Mouse (Mus musculus) kidney, postnatal 4 days (tissue): ENCODE data around the gene Olfr1309.
"Not testable (repeated sequence)": the region's sequence is repeated elsewhere in the genome, so short reads cannot be mapped to it uniquely, and the experiment has no call there.

ENCODE experiments used
- DNase-seq, 2 experiments: peaks; one replicate each; pipeline ENCODE4 v3.0.0; 2021; ENCODE audit warnings: mixed read lengths in 2 of 2

Gene Olfr1309

DNA sequence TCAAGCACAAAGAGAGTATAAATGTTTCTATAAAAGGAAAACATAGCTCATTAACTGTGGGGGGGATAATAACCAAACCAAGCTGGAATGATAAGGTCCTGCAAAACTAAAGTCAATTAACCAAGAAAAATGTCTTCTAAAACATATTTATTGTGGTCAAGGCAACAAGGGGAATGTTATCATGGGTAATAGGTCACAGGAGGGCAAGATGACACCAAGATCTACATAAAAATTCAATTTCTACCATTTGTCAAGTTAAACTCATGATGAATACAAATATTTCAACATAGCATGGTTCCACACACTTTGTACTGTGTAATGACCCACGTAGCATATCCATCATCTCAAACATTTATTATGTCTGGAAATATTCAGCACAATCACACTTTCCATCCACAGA, at the start of gene Olfr1309:
Gene Olfr1309 (minus strand): TSS at position 101 of the 400 bp plus-strand sequence.
- no peak for DNase-seq

DNA sequence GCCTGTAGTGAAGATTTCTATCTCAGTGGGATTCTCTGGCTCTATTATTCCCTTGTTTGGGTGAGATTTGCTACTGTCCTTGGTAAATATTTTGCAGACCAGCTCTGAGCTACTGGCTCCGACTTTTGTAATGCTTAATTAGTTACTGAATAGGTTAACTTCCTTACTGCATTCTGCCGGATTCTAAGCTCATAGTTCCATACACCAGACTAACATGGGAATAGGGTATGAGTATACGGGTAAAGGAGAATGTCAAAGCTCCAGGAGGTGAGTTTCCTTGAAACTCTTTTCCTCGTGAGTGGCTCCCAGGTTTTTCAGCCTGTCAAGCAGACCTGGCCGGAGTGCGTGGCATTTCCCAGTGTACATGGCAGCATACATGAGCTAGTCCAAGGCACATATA, 36.9 kb upstream of the Olfr1309 start:
- not testable (repeated sequence) for DNase-seq

DNA sequence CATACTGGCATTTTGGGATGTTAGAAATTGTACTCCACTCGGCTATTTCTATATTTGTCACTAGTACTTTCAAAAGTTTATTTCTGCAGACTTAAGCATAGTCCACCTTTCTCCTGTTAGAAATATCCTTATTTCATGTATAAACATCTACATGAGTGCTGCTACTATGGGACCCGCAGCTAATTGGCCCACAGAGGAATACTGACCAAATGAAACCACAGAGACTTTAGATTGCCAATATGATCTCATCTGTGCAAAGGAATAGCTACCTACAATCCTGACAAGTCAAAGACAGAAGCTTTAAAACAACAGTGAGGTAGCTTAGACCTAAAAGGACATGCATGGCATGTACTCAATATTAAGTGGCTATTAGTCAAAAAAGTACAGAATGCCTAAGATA, 34.2 kb upstream of the Olfr1309 start, which contains the start of gene Olfr1311:
Gene Olfr1311 (minus strand): TSS at position 101 of the 400 bp plus-strand sequence.
- DNase-seq = no peak

DNA sequence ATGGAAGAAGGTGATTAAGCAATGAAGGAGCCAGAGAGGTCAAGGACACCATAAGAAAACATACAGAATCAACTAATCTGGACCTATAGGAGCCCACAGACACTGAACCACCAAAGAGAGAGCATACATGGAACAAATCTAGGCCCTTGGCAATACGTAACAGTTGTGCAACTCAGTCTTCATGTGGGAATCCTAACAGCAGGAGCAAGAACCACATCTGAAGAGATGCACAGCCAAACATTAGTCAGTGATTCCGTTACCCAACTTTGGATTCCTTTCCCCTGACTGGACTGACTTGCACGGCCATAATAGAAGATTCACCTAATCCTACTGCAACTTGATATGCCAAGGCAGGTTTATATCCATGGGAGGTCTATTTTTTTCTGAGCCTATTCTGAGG, 24.8 kb upstream of the Olfr1309 start:
- DNase-seq = no peak

DNA sequence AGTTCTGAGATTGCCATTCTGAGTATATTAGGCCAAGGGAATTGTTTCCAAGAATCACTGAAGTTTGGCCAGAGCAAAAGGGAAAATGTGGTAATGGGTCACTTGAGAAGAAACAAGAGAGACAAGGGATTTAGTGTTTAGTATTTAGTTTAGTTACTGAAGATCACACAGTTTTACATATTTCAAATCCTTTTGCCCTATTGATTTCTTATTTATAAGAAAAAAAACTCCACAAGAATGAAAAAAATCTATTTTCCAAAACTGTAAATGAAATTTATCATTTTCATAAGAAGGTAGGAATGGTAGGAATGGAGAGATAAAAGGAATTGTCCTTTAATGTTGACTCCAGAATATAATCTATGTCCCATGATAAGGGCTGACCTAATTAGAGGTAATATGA, 22.5 kb upstream of the Olfr1309 start, which contains the start of gene Olfr1310:
Gene Olfr1310 (minus strand): TSS at position 101 of the 400 bp plus-strand sequence.
- DNase-seq = no peak

DNA sequence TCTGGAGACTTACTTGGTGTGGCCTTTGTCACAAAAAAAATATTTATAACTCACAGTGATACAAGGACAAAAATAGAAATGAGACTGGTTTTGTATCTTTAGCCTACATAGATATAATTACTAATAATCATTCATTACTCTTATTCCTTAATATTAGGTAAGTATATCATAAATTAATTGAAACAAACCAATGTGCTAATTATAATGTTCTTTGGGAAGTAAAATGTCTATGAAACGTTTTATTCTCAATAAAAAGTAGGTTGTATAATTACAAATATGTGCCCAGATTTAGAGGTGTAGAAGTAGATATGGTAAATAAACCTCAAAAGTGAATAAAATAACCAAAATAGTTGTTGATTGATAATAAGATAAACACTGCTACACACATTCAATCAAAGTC, 25.2 kb downstream of the Olfr1309 start, which contains the start of gene Olfr1308:
Gene Olfr1308 (minus strand): TSS at position 101 of the 400 bp plus-strand sequence.
- DNase-seq = no peak

DNA sequence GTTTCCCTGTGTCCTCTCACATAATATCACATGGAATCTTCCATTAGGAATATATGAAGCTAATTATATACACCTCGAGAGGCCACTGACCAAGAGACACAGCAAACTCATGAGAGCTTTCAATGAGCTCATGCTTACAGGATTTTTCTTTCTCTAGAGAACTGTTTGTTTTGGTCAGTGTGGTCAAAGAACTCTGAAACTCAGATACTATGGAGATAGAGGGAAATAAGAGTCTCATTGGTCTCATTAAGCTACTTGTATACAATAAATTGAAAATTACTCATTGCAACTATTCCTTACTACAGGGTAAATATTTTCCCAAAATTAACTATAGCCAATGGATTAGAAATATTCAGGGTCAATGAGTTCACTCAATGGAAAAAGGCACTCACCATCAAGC, 40.7 kb downstream of the Olfr1309 start, which contains the start of gene Olfr1307:
Gene Olfr1307 (minus strand): TSS at position 101 of the 400 bp plus-strand sequence.
- DNase-seq = no peak
